Mouse (Mus musculus) liver, embryonic 14.5 days (tissue): Measurements from ENCODE around the gene Rps25.

Source experiments
- CTCF ChIP-seq: IDR thresholded peaks from 2 replicates; pipeline ENCODE4 v1.5.1; 2016; ENCODE audit warnings: antibody characterized with exemption, low read depth, control low read depth
- EP300 ChIP-seq: IDR thresholded peaks from 2 replicates; pipeline ENCODE4 v1.6.1; 2016; ENCODE audit warnings: antibody characterized with exemption, low read depth

DNA sequence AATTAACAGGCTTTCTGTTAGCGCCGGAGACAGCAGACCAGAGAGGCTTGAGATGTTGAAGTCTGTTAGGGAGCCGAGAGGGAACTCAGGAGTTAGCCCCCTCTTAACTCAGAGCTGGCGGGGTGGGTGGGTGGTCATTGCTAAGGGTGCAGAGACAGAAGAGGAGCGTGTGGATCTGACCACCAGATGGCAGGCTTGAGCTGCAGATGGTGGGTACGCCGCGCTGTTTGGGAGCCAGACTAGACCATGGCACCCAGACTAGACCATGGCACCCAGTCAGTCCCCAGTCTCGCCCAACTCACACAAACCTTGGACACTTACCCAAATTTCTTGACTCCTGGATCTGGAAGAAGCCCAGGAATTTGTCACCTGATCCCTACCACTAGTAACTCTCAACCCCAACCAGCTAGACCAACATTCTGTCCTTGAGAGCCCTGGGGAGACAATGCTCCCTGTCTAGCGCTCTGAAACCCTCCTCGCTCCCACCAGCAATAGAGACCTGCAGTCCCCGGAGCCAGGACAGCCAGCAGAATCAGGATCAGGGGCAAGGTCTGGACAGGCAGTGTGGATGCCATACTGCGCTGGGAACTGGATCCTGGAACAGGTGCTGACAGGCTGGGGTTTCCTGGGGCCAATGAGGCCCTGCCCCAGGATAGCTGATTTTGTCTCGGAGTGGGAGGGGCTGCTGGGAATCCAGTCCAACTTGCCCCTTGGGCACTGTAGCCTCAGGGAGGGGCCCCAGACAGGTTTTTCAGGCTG, 47.4 kb downstream of the Rps25 start:
- TF ChIP-seq CTCF, result peak; percentile 90
- TF ChIP-seq EP300, result no peak
